Mouse (Mus musculus): ENCODE results near the gene Tubgcp5.
A peak's percentile ranks its signal among the peaks of the same experiment; 100 is the strongest.

The Tubgcp5 gene

GRCm38 (mm10) chr7:55855597-55855996 lies 61.6 kb downstream of the Tubgcp5 start:
- DNase-seq: no peak

DNA sequence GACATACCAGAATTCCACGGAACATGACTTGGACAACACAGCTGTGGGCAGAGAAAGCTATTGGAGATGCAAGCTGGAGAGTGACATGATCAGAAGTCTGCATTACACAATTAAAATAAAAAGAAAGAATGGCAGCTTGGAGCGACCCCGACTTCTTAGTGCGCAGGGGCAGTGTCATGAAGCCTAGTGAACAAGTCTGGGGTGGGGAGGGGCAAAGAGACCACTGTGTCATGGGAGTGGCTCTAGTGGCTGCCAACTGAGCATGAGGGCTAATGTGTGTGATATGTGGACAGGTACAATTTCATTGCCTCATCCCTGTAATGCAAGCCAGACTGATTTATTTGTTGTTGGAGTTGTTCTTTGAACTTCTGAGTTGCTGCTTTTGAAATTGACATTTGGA lies 62.8 kb downstream of the Tubgcp5 start:
- no peak for DNase-seq

- no peak for DNase-seq
Measured at GRCm38 (mm10) chr7:55857729-55858128, 63.8 kb downstream of the Tubgcp5 start.

GRCm38 (mm10) chr7:55858836-55859517 lies 65.0 kb downstream of the Tubgcp5 start:
- DNase-seq: no peak

- DNase-seq: no peak
Measured at GRCm38 (mm10) chr7:55859518-55859872, 65.5 kb downstream of the Tubgcp5 start.

- DNase-seq: no peak
Measured at GRCm38 (mm10) chr7:55859956-55860355, 66.0 kb downstream of the Tubgcp5 start.

GRCm38 (mm10) chr7:55861175-55861574 lies 67.2 kb downstream of the Tubgcp5 start:
- DNase-seq: no peak

GRCm38 (mm10) chr7:55865044-55865443 lies 71.1 kb downstream of the Tubgcp5 start:
- no peak for DNase-seq

- DNase-seq: no peak
Measured at GRCm38 (mm10) chr7:55865750-55866416, 71.9 kb downstream of the Tubgcp5 start.

- DNase-seq: no peak
Measured at GRCm38 (mm10) chr7:55868247-55868646, 74.3 kb downstream of the Tubgcp5 start.

- DNase-seq: peak; percentile 72
Measured at GRCm38 (mm10) chr7:55869220-55869619, 75.3 kb downstream of the Tubgcp5 start.

GRCm38 (mm10) chr7:55870340-55871020 lies 76.5 kb downstream of the Tubgcp5 start:
- DNase-seq: peak; percentile 38

DNA sequence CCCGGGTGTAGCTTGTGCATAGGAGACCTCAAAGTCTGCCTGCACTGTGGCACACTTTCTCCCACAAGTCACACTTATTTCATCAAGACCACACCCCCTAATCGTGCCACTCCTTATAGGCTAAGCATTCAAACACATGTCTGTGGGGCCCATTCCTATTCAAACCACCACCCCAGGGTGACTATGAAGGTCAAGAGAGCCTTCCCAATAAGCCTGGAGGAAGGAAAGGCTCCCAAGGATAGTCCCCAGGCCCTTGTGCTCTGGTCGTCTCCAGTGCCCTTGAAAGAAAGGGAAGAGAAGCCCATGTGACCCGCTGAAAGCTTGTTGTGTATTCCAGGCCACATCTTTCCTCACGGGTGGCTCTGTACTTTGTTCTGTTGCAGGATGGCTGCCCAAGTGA lies 77.5 kb downstream of the Tubgcp5 start:
- peak; percentile 39 for DNase-seq

GRCm38 (mm10) chr7:55874703-55875102 lies 80.7 kb downstream of the Tubgcp5 start:
- DNase-seq: no peak

GRCm38 (mm10) chr7:55877721-55878120 lies 83.8 kb downstream of the Tubgcp5 start:
- DNase-seq: peak; percentile 20

GRCm38 (mm10) chr7:55880882-55881281 lies 86.9 kb downstream of the Tubgcp5 start:
- DNase-seq: no peak
